Mouse (Mus musculus) right cerebral cortex, postnatal 10 days (tissue): ENCODE results near the gene Snx29.
"Not testable (repeated sequence)": the region's sequence is repeated elsewhere in the genome, so short reads cannot be mapped to it uniquely, and the experiment has no call there.

Source experiments
- DNase-seq, 2 experiments: peaks; one replicate each; pipeline ENCODE4 v3.0.0; 2021; ENCODE audit warnings: low spot score in 2 of 2

Gene Snx29

GRCm38 (mm10) chr16:11532592-11532991 is 209.9 kb downstream of the Snx29 start:
- DNase-seq: peak; percentile 79 to 84

GRCm38 (mm10) chr16:11533441-11533840 is 210.7 kb downstream of the Snx29 start:
- no peak for DNase-seq

GRCm38 (mm10) chr16:11537663-11538062 is 215.0 kb downstream of the Snx29 start:
- DNase-seq: no peak

GRCm38 (mm10) chr16:11538191-11538590 is 215.5 kb downstream of the Snx29 start:
- no peak for DNase-seq

- no peak for DNase-seq
Observed at GRCm38 (mm10) chr16:11540961-11541360, 218.3 kb downstream of the Snx29 start.

- no peak for DNase-seq
Observed at GRCm38 (mm10) chr16:11541769-11542168, 219.1 kb downstream of the Snx29 start.

GRCm38 (mm10) chr16:11550043-11550725 is 227.5 kb downstream of the Snx29 start:
- no peak for DNase-seq

GRCm38 (mm10) chr16:11561714-11562113 is 239.0 kb downstream of the Snx29 start:
- DNase-seq: no peak

- no peak for DNase-seq
Observed at GRCm38 (mm10) chr16:11563846-11564245, 241.1 kb downstream of the Snx29 start.

GRCm38 (mm10) chr16:11565126-11565525 is 242.4 kb downstream of the Snx29 start:
- DNase-seq: no peak

- no peak for DNase-seq
Observed at GRCm38 (mm10) chr16:11567594-11567993, 244.9 kb downstream of the Snx29 start.

GRCm38 (mm10) chr16:11568095-11568494 is 245.4 kb downstream of the Snx29 start:
- peak in 1 of 2 experiments; percentile 46 for DNase-seq

GRCm38 (mm10) chr16:11568601-11569000 is 245.9 kb downstream of the Snx29 start:
- DNase-seq: no peak

- DNase-seq: no peak
Observed at GRCm38 (mm10) chr16:11569127-11569526, 246.4 kb downstream of the Snx29 start.

- DNase-seq: no peak
Observed at GRCm38 (mm10) chr16:11570072-11570471, 247.4 kb downstream of the Snx29 start.

GRCm38 (mm10) chr16:11574517-11574916 is 251.8 kb downstream of the Snx29 start:
- no peak for DNase-seq

- not testable (repeated sequence) for DNase-seq
Observed at GRCm38 (mm10) chr16:11575733-11576132, 253.0 kb downstream of the Snx29 start.

GRCm38 (mm10) chr16:11577541-11578255 is 255.0 kb downstream of the Snx29 start:
- no peak for DNase-seq

- peak; percentile 70 to 72 for DNase-seq
Observed at GRCm38 (mm10) chr16:11579676-11580098, 257.0 kb downstream of the Snx29 start.

GRCm38 (mm10) chr16:11583941-11584639 is 261.4 kb downstream of the Snx29 start:
- DNase-seq: no peak

- no peak for DNase-seq
Observed at GRCm38 (mm10) chr16:11588689-11589088, 266.0 kb downstream of the Snx29 start.

- no peak for DNase-seq
Observed at GRCm38 (mm10) chr16:11589336-11589735, 266.6 kb downstream of the Snx29 start.
